Mouse (Mus musculus): ENCODE results near the gene Pah.

- TF ChIP-seq NANOG (IDR thresholded peaks at IDR 0.05; ENCODE audit: borderline replicate concordance, low read length) (no peak), CTCF (conservative IDR thresholded peaks at IDR 0.05; ENCODE audit: low read length) (no peak)
These were observed 43.7 kb upstream of the Pah start for GRCm38 (mm10) chr10:87477895-87478294.

Data from E14TG2a.4 (cell line).